Mouse (Mus musculus): ENCODE measurements around the gene Poc5.

- no peak for TF ChIP-seq CTCF (conservative IDR thresholded peaks at IDR 0.05 in 1 of 2, IDR thresholded peaks at IDR 0.05 in 1 of 2; ENCODE audit: low read depth in 2 of 2, low read length in 2 of 2)
- TF ChIP-seq ZNF384 (IDR thresholded peaks at IDR 0.05; ENCODE audit: low read depth, low read length): no peak
- no peak for TF ChIP-seq ETS1 (conservative IDR thresholded peaks at IDR 0.05; ENCODE audit: low read depth, low read length)
- TF ChIP-seq MAFK (IDR thresholded peaks at IDR 0.05; ENCODE audit: insufficient replicate concordance, low read length): no peak
- no peak for TF ChIP-seq RAD21 (IDR thresholded peaks at IDR 0.05; ENCODE audit: low read depth, low read length)
- no peak for TF ChIP-seq JUND (conservative IDR thresholded peaks at IDR 0.05; ENCODE audit: low read depth, low read length)
- TF ChIP-seq ZMIZ1 (IDR thresholded peaks at IDR 0.05; ENCODE audit: low read depth, low read length): no peak
- no peak for TF ChIP-seq HCFC1 (IDR thresholded peaks at IDR 0.05; ENCODE audit: low read depth, low read length)
- no peak for TF ChIP-seq MAZ (IDR thresholded peaks at IDR 0.05; ENCODE audit: low read depth, low read length)
- TF ChIP-seq CHD1 (IDR thresholded peaks at IDR 0.05; ENCODE audit: low read depth, low read length): no peak
- no peak for TF ChIP-seq MYC (IDR thresholded peaks at IDR 0.05; ENCODE audit: low read depth, low read length)
Measured at GRCm38 (mm10) chr13:96414384-96414783, 26.3 kb downstream of the Poc5 start.
